Mouse (Mus musculus) embryo, embryonic 10 days (tissue): Measurements from ENCODE around the gene Etv1.

Experiments used
- DNase-seq: peaks from one replicate; pipeline ENCODE4 v3.0.0-alpha.2; 2015; ENCODE audit warnings: low spot score

Gene Etv1

DNA sequence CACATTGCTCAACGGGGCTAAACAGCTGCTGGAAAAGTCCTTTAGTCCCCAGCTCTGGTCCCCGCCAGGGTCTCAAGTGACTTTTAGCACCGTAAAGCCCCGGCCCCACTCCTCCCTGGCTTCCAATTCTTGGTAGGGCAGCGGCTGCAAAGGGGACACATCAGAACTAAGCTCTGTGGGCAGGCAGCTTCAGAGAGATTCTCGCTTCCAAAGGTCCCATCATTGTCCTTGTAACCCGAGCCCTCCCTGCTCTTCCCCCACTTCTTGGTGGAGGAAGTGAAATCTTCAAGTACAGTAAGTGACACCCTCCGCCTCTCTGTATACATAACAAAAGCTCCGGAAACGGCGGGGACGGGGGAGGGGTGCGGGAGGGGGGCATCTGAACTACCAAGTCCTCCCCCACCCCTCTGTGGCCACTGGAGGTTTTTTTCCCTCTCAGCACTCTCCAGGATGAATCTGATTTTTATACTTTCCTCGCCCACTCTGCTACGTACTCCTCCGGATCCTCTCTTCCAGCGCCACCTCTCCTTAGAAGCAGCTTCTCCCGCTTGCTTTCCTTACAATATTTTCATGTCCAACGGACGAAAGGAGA lies at the start of gene Etv1:
Gene Etv1 (plus strand): TSS at position 195 of the 592 bp plus-strand sequence.
- DNase-seq: peak; percentile 70

DNA sequence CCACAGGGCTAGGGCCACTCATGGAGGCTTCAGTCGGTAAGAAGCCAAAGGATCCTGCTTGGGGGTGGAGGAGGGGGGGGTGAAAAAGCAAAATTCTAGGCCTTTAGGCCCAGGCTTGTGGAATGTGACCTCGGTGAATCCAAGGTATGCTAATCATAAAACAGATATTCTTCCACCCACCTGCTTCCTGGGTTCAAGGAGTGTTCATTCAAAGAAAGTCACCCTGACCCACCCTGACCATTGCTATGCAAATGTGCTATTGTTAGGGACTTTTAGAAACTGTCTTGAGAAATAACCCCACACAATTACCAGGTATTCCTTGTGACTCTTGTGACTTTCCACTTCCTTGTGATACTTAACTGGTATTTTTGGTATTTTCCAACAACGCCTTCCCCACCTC lies 49.5 kb upstream of the Etv1 start:
- DNase-seq: no peak

DNA sequence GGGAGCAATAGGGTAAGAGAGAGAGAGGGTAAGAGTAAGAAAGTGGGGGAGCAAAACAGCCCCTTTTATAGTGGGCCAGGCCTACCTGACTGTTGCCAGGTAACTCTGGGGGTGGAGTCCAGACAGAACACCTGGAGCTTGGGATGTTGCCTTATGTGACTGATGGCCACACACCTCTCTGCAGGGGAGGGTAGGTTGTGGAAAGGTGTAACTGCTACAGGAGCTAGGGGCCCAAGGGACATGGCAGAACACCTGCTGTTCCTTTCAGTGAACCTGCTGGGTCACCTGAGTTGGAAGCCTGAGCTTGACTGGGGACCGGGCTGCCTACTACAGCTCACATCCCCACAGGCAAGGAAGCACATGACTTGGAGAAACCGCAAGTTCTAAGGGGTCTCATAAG lies 48.4 kb upstream of the Etv1 start:
- DNase-seq: no peak

DNA sequence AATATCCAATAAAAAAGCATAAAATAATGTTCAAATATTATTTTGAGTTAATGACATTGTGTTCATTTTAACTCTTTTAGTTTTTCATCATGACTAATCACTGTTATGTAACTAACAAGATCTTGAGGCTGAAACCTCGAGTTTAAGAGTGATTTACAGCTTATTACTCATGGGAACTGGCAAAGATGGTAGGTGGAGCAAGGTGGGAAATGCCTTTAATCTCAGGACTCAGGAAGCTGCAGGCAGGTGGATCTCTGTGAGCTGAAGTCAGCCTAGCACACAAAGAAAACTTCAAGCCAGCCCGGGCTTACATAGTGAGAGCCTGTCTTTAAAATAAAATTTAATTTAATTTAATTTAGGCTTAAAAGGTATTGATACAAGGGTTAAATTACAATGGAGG lies 19.9 kb upstream of the Etv1 start:
- DNase-seq: no peak

DNA sequence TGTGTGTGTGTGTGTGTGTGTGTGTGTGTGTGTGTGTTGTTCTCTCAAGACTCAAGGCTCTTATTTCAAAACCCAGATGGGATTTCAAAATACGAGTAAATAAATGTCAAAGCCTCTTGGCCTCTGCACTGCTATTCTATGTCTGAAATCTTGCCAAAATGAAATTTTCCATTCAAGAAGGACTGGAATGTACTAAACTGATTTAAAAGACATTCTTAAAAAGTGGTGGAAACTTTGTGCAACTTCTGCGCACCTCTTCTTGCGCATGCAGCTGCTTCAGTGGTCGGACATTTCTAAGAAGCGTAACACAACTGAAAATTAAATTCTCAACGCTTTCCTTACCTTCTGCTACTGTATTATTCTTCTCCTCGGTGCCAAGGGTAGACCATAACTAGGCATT lies 1.9 kb upstream of the Etv1 start:
- no peak for DNase-seq

DNA sequence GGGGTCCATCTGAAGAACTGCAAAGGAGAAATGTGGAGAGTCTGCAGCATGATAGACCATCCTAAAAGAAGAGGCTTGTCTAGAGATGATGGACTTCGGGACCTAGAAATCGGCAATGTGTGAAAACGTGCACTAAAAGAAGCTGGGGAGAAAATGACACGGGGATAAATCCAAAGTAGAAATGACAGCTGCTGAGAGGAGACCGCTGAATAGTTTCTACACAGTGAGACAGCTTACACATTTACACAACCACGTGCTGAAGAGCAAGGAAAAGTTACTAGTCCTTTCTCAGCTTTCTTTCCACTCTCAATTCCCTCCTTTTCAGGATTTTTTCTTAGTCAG lies 1.3 kb upstream of the Etv1 start:
- no peak for DNase-seq

DNA sequence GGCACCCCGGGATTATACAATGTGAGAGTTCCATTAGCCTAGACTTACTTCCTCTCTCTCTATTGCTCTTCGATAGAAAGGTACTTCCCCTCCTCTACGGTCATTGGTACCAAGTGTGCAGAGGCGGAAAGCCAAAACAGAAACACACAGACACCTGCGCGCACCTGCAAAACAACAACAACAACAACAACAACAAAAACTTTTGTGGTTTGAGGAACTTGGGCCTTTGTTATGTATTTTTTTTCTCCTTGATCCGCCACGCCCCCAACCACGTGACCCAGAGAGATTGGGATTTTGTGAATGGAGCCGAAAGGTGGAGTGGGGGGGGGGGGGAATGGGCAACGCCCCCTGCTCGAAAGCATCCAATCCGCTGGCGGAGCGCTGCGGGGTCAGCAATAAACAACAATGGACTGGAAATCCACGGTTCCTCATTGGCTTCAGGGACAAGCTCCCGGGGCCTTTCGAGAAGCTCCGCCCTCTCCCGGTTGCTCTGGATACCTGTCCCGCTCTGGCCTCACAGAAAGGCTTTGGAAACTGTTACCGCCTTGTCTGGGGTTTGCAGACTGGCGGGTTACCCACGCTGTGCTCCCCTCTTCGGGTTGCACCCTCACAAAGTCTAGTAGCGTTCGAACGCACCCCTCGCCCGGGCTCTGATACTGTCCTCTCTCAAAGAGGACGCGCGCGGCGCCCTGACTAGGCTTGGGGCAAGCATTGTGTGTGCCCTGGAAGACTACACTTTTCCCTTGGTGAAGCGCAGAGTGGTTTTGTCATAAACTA lies 693 bp upstream of the Etv1 start:
- peak; percentile 92 for DNase-seq

DNA sequence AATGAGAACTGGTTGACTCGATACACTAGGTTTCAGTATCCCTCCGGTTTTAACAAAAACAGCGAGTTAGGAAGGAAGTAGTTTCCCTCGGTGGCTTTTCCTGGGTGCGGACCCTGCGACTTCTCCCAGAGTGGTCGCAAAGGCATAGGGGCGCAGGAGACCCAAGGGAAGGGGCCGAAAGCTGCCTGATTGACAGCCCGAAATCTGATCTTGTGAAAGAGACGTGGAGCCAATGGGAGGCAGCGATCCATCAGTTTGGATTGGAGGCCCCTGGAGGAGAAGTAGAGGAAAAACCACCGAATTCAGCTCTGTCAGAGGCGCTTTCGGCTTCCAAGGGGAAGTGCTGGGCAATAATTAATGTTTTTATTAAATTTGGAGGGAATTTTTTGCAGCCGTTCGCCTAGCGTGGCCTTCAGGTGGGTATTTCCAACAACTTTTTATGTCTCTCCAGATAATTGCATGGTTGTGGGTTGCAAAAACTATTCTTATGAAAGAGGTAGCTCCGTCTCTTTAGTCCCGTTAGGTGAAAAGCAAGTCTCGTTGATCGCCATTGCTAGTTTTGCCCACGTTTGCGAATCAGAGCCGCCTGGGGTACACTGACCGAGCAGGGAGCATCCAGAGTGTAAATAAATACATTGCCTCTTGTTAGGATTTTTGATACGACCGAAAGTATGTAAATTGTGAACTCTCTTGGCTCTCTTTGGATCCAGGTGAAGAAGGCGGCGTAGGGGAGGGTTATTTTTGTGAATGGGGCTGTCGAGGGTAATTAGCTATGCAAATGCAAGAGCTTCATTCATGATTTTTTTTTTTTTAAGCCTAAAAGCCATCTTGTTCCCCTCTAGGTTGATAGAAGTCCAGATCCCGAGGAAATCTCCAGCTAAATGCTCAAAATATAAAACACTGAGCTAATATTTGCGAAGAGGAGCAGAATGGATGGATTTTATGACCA lies 1.1 kb downstream of the Etv1 start:
- peak; percentile 91 for DNase-seq

DNA sequence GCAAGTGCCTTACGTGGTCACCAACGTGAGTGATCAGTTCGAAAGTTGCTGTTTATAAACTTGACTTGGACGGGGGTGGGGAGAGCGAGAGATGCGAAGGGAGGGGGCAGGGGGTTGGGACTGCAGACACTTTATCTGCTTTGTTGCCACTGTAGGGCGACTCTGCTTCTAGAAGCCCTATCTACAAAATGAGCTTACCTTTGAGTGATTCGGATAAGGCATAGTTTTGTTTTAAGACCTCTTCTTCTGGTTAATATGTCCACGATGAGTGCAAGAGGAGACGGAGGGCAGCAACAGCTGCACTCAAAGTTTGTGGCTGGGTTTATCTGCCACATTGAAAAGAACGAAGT lies 1.8 kb downstream of the Etv1 start:
- peak; percentile 19 for DNase-seq

DNA sequence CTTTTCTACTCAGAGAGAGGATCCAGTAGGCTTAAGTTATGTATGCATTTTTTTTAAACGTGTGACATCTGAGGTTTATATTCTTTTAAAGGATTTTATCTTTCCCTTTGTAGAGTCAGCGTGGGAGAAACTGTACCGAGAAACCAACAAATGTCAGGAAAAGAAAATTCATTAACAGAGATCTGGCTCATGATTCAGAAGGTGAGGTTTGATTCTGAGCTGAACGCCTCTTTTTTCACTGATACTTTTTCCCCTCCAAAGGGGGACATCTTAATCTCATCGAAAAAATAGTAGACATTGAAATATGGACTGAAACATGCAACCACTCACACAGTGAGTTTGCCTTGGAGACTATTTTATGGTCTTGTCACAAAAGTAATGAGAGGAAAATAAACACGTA lies 2.5 kb downstream of the Etv1 start:
- no peak for DNase-seq

DNA sequence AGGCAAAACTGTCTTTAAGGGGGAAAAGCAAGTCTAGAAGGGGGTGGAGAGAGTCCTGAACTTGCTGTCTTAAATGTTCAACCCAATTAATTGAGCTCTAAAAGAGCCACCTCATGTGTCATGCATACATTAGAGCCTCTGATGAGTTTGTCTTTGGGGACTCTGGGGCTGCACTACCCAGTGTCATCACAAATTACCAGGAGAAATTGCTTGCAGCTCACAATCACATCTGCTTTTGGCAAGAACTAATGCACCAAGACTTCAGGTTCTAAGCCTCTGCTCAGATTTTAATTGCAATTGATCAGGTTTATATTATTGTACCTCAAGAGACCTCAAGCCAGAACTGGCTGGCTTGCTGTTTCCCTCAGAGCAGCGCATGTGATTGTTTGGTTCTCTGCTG lies 4.1 kb downstream of the Etv1 start:
- no peak for DNase-seq

DNA sequence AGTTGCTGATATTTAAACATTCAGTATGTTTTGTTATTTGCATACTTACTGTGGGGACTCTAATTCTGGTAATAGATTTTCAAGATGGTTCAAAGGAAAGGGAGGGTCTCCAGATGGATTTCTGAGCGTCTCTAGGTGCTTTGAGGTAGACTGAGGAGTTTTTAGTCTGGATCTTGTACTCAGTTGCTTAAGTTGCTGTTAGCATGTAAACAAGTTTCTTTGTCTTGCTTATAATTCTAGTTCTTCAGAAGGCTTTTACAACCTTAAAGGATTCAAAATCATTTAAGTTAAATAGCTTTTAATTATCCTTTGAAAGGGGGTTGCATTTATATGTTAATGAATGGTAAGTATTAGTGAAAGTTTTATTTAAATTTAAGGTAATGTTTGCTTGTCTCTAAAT lies 5.0 kb downstream of the Etv1 start:
- DNase-seq: no peak

DNA sequence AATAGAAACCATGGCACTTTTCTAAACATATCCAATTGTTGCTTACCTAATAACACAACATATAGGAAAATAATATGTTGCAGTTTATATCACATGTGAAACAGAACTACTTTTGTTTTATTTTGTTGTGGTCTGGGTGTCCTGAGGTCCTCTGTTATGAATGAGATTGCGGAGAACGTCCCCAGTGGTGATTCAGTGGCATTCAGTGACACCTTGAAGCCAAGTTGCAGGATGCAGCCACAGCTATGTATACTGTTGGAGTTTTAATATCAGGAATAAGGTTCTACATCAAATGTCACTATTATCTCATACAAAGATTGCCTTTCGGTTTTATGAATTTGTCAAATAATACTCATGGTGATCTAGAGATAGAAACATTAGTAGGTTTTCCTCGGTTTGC lies 7.4 kb downstream of the Etv1 start:
- no peak for DNase-seq

DNA sequence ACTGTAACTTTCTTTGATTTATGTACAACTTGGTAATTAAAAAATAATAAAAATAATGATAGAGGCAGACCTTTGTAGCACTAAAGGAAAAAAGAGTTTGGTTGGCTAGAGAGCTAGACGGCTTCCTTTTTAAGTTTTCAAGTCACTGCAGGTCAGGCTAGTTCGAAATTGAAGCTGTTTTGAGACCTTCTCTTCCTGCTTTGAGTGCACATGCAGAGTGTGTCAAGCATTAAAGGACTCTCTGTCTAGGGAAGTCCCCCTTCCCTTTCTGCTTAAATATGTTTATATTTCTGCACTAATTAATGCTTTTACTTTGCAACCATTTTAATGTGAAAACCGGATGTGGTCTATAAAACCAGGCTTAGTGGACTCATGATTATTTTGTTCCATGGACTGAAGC lies 8.5 kb downstream of the Etv1 start:
- DNase-seq: no peak

DNA sequence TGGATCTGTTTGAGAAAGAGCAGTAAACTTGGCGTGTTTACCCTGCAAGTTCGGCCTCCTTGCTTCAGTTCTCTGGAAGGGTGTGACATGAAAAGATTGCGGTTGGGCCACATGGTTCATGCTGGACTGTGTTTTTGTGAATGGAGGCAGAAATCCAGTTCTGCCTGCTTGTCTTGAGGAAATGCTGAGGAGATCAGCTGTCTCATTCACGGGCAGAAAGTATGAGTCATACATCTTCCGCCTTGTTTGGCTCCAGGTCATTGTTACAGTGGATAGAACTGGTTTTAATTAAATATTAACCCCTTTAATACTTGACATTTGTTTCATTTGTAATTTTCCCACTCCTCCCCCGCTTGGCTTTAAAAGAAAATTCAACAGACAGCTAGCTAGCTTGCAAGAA lies 9.4 kb downstream of the Etv1 start:
- peak; percentile 15 for DNase-seq

DNA sequence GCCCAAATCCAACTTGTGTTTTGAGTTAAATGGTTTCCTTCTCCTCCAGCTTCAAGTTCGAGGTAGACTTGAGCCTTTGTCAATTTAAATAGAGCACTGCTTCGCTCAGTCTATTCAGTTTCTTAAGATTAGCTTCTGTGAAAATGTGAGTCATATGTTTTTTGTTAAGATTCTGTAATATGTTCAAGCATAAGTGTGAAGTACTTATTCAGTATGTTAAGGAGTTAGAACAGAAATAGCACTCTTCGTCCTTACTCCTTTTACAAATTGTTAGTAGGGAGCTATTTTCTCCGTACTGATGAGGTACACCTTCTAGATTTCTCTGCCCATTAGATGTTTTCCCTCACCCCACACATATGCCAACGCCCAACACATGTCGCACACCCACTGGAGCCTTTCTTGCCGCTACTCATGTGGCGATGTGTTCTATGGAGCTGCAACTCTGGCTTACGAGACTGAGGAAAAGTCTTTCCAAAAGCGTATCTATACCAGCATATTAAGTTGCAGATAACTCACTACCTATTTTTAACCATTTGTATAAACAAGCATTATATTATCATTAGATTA lies 10.7 kb downstream of the Etv1 start:
- DNase-seq: no peak

DNA sequence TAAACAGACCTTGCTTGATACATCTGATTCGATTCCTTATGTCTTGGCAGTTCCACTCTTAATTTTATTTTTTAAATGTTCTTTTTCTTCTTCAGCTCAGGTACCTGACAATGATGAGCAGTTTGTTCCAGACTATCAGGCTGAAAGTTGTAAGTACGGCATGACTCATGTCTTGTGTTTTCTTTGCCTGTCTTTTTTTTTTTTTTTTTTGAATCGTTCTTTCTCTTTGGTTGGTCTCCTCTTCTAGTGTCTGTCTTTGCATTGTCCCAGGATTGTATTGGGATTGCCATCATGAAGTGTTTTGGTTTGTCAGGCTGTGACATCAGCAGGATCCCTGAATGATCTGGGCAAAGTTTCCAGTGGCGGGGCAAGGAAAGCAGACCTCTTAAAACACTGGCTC lies 13.9 kb downstream of the Etv1 start:
- DNase-seq: no peak

DNA sequence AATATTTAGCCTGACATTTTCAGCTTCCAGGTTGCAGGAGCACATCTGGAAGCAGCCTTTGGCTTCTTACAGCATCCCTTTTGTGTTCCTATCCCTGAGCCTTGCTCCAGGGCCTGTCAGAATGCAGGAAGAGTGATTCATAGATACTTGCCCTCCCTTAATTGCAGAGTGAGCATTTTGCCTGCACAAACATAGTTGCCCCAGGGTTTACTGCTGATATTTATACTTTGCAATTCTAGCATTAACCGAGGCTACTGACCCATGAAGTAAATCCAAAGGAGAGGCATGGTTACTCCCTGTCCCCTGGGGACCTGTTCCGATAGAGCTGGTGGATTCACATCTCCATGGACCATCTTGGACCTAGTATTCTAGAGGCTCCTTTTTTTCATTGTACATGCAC lies 14.5 kb downstream of the Etv1 start:
- DNase-seq: no peak

DNA sequence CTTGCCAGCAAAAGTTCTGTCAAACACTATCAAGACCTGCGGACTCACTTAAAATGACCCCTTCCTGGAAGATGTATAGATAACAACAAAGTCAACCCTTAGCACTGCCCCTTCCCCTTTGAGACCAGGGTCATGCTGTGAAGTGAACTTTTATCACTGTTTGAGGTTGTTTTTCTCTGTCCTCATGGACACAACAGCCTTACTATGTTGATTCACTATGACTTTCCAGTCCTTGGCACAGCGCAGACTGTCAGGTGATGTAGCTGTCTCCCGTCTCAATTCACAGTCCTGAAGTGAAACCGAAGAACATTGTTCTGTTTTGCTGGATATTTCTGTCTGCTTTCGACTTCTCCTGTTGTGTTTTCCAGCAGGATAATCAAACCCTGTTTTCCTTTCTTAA lies 27.9 kb downstream of the Etv1 start:
- DNase-seq: no peak

DNA sequence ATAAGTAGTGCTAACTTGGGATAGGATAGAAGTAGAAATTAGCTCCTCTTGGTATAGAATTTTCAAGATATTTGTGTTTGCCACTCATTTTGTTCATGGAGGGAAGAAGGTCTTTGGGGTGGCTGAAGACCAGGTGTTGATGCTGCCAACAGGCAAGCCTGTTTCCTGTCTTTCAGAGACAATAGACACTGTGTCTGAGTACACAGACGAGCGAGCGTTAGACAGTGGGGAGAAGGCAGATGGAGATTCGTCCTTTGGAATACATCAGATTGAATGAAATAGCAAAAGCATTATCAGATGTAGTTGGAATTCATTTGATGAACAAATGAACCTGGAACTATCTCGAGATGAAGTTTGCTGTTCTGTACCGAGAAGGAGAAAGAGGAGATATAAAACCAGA lies 33.2 kb downstream of the Etv1 start:
- DNase-seq: no peak

DNA sequence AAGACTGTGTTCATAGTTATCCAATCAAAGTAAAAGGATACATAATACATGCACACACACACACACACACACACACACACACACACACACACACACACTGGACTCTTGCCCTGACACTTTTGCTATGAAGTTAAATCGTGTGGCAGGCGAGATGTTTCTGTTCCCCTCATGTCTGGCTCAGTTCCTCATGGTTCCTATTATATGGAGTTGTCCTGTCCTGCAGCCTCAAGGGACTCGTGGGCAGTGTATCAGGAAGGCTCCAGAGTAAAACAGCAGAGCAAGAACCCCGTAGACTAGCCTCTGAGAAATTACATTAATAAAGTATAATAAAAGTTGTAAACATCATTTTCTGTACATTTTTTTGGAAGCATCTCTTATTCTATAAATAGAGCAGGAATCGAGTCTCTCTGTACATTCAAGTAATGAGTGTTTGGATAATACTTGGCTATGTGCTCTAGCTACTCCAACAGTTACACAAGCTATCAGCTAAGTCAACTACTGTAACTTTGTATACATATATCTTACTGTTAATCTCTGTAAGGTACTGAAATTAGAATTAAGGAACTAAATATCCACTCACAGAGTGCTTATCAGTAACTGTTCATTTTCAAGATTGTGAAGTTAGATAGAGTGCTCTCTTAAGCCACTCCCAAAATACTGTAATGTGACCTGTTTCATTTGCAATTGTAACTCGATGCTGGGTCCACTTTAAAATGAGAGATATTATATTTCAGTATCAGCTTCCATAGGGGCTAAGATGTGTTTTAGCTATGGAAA lies 35.0 kb downstream of the Etv1 start:
- no peak for DNase-seq

DNA sequence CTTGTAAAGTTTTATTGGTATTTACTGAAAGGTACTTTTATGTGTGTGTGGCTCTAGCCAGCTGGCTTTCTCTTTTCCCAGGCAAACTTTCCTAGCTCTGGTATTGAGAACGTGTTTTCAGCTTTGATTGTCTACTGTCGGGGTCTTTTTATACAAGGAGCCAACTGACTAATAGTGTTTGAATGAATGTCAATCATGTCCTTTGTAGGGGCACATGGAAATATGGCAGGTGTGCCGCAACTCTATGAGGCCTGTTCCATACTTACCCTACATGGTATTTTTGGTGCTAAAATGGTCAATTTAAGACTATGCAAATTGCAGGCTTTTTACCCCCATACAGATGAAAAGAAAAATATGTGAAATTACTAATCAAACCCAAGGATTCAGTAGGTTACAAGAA lies 37.1 kb downstream of the Etv1 start:
- DNase-seq: no peak
